Mouse (Mus musculus): ENCODE data around the gene 5730596B20Rik. TPM values are rescaled to one million over a fixed set of nuclear protein-coding genes. Genes with fewer than 3 reads are reported as not detected.

5730596B20Rik gene
- total RNA-seq, 2 experiments from 2014 or later, result not detected

GRCm38 (mm10) chr6:52162093-52162380, 15.3 kb upstream of the 5730596B20Rik start:
- no peak for ATAC-seq (ENCODE audit: poor library complexity, severe bottlenecking)

GRCm38 (mm10) chr6:52162611-52163365, 14.5 kb upstream of the 5730596B20Rik start:
- ATAC-seq (ENCODE audit: poor library complexity, severe bottlenecking), result no peak

DNA sequence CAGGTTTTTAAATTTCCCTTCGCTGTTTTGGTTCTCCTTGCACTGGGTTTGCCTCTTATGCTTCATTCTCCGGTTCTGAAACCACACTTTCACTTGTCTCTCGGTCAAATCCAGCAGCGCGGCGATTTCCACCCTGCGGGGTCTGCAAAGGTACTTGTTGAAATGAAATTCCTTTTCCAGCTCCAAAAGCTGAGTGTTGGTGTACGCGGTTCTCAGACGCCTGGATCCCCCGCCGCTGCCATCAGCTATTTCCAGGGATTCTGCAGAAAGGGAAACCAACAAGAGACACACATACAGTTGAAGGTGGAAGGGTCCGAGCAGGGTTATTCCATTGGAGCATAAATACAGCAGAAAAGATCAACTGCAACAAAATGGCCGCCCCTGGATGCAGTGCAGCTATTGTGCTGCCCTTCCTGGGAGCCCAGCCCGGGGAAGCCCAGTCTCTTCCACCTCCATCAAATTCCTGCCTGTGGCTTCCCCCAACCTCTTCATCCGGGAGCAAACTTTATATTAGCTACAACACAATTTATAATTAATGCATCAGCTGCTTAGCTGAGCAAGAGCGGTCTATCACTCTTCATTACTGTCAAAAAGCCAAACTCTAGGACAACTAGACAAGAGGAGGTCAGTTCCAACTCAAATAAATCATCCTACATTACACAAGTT, 13.8 kb upstream of the 5730596B20Rik start:
- ATAC-seq (ENCODE audit: poor library complexity, severe bottlenecking), result no peak

DNA sequence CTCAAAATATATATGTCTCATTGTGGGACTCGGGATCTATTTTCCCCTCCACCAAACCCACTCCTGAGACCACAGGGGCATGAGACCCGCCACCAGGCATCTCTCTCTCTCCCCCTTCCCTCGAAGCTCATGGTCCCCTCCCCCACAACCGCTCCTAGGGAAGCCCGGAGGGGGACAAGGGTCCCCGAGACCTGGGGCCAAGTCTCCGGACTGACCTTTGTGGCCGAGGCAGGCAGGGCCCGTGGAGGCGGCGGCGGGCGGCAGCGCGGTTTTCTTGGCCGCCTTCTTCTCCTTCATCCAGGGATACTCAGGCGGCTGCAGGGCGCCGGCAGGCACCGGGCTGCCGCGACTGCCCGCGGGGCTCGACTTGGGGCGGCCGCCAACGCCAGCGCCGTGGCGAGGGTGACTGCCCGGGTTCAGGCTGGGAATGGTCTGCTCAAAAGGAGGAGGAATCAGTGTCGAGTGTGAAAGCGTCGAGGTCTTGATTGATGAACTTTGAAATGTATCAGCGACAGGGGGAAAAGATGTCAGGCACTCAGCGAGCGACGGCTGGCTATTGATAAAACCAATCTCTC, 13.2 kb upstream of the 5730596B20Rik start:
- no peak for ATAC-seq (ENCODE audit: poor library complexity, severe bottlenecking)

GRCm38 (mm10) chr6:52164626-52165440, 12.5 kb upstream of the 5730596B20Rik start, which contains the start of gene Hoxa2:
Gene Hoxa2, minus strand, starts transcription at chr6:52164831.
- no peak for ATAC-seq (ENCODE audit: poor library complexity, severe bottlenecking)

DNA sequence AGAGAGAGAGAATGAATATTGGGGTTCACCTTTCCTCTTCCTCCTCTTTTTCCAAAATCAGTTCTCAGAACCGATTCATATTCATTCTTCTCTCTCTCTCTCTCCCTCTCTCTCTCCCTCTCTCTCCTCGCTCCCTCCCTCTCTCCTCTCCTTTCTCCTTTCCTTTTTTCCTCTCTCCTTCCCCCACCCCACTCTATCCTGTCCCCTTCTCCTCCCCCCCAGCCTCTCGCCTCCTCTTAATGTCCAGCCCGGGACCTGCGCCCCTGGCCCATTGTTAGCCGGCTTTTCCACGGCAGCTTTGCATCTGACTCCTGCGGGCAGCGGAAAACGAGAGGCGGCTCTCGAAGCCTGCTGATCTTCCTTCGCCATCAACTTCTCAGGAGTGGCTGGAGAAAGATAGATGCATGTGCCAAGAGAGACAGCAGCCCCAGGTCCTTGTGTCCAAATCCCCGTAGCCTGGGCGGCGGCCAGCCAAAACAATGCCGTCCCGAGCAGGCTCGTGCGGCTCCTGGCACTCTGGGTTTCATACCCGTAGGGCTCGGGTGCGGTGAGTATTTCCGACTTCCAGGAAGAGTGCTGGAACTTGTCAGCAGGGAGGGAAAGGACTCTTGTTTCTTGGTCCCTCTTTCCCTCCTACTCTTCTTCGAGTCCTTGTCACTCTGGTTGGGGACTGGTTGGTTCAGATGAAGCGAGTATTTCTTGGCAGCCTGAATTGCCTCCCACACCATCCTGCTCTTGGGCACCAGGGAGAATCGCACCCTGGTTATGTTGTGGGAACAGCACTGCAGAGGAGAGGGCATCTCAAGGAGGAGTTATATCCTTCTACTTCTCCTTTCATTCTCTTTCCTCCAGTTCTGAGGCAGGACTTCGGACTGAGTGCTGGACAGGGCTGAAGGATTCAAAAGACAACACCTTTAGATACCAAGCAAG, 11.6 kb upstream of the 5730596B20Rik start:
- no peak for ATAC-seq (ENCODE audit: poor library complexity, severe bottlenecking)

GRCm38 (mm10) chr6:52166431-52167077, 10.7 kb upstream of the 5730596B20Rik start:
- no peak for ATAC-seq (ENCODE audit: poor library complexity, severe bottlenecking)

GRCm38 (mm10) chr6:52167176-52167575, 10.1 kb upstream of the 5730596B20Rik start:
- ATAC-seq (ENCODE audit: poor library complexity, severe bottlenecking), result no peak

- ATAC-seq (ENCODE audit: poor library complexity, severe bottlenecking), result no peak
Measured at GRCm38 (mm10) chr6:52167736-52168161, 9.5 kb upstream of the 5730596B20Rik start.

DNA sequence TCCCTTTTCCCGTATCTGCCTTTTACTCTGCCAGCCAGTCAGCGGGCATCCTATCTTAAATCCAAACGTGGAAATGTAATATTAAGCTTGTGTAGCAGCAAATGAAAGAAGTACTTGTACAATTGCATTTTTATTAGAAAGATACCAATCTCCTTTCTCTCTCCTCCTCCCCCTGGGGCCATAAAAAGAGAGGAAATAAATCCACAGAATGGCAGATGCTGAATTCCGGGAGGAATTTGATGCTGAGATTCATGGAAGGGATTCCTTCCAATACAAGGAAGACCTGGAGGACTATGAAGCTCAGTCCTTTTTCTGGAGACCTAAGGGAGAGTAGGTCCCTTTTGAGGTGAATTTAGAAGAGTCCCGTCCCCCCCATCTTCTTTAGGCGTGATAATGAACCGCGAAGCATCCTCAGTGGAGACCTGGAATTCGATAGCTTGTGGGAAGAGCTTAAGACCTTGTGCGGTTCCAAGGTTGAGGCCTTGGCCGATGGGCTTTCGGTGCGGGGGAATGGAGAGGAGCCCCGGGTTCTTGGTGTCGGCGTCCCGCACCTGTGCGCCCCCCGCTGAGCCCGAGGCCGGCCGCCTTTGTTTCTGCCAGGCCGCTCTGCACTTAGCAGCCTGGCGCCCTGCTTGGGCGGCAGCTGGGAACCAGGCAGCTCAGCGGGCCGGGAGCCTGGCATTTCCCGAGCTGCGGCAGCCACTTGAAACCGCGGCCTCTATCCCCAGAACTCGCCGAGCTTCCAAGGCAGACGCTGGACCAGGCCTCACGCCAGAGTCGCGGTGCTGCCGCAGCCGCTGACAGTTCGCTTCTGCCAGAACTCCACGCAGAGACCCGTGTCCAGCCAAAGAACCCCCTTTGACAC, 8.9 kb upstream of the 5730596B20Rik start:
- ATAC-seq (ENCODE audit: poor library complexity, severe bottlenecking), result no peak

- ATAC-seq (ENCODE audit: poor library complexity, severe bottlenecking), result no peak
Measured at GRCm38 (mm10) chr6:52169499-52170165, 7.7 kb upstream of the 5730596B20Rik start.

- ATAC-seq (ENCODE audit: poor library complexity, severe bottlenecking), result no peak
Measured at GRCm38 (mm10) chr6:52170166-52170897, 7.0 kb upstream of the 5730596B20Rik start.

DNA sequence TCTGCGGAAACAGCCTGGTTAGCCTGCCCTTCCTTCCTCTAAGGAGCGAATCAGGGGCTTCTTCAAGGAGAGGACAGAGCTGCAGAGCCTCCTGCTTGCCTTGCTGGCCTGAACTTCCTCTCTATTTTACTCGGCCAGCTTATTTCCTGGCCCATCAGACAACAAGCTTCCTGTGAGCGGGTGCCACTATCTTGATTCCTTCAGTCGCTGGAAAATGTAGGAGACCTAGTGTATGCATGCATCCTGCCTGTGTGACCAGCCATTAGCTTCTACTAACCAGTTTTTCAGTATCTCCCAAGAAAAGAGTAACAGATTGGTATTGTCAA, 6.4 kb upstream of the 5730596B20Rik start:
- no peak for ATAC-seq (ENCODE audit: poor library complexity, severe bottlenecking)

DNA sequence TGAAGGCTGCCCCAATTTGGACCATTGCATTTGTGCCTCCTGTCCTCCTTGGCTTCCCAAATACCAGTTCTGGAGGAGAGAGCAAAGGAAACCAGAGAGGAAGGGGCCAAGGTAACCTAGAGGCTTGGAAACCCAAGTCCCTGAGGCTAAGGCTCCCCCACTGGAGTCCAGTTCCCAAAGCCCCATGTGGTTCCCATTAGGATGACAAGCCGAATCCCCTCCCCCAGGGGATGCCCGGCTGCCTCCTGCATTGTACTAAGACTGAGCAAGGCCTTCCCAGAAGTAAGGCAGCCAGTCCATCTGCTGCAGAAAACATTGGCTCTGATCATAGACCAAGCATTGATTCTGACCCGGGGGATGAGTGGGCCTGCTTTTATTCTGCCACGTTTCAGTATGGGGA, 6.0 kb upstream of the 5730596B20Rik start:
- no peak for ATAC-seq (ENCODE audit: poor library complexity, severe bottlenecking)

GRCm38 (mm10) chr6:52171938-52172337, 5.4 kb upstream of the 5730596B20Rik start:
- no peak for ATAC-seq (ENCODE audit: poor library complexity, severe bottlenecking)

GRCm38 (mm10) chr6:52172501-52172900, 4.8 kb upstream of the 5730596B20Rik start:
- ATAC-seq (ENCODE audit: poor library complexity, severe bottlenecking), result no peak

DNA sequence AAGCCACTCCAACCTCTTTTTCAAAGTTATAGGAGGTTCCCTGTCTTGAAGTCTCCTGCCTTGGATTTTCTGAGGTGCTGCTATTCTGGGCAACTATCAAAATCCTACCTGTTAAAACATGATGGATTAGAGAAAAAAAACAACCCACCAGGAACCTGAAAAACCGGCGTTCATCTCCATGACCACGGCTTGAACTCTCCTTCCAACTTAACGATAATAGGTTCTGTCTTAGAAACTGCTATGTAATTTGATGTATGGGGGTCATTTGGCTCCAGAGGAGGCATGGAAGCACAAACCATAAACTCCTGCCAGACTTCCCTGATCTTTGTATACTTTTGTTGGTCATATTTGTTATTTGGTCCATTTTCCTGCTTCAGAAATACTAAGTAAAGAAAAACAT, 3.6 kb upstream of the 5730596B20Rik start:
- ATAC-seq (ENCODE audit: poor library complexity, severe bottlenecking), result no peak

Measured in megakaryocyte, adult 5-6 weeks (primary cell).